Mouse (Mus musculus): Measurements from ENCODE around the gene Prdm11. TPM values are rescaled to one million over a fixed set of nuclear protein-coding genes. Genes with fewer than 3 reads are reported as not detected.

Gene Prdm11
- polyA plus RNA-seq, 1 experiment = 6.3 TPM

DNA sequence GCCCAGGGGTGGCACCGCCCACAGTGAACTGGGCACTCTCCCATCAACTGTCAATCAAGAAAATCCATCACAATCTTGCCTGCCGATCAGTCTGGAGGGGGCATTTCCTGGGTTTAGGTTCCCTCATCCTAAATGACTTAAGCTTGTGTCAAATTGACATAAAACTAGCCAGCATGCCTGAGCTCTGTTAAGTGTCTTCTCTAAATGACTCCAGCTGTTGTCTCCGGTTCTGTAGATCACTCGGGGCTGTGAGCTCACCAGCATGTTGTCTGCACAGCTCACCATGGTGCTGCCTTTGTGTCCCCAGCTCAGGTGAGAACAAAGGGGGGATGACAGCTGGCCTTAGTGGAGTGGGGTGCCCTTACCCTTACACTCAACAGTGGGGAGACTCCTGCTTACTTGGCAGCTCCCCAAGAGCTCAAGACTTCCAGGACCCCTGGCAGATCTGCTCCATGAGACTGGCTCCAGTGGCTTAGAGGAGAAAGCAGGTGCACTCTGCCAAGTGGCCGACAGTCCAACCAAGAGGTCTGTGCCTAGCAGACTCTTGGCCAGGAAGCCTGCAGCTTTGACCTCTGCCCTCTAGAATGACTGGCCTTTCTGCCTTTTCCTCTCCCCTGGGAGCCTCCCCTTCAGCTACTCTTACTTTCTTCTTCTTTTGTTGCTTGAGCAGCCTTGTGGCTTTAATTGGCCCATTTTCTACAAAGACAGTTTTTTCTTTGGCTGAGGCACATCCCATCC lies 35.1 kb upstream of the Prdm11 start:
- TF ChIP-seq CTCF (IDR thresholded peaks at IDR 0.05; ENCODE audit: borderline replicate concordance, insufficient read depth, low read length) (no peak), POLR2A (IDR thresholded peaks at IDR 0.05; ENCODE audit: low read depth, low read length) (no peak)
- no peak overlapping the region for H3K27ac ChIP-seq (ENCODE audit: insufficient read depth, low read length)
- no peaks in the 10 kb centered on the region for H3K4me1 ChIP-seq (ENCODE audit: control insufficient read depth, insufficient read depth, low read length)
- H3K4me3 ChIP-seq (ENCODE audit: insufficient read depth, low read length) = no peak overlapping the region

DNA sequence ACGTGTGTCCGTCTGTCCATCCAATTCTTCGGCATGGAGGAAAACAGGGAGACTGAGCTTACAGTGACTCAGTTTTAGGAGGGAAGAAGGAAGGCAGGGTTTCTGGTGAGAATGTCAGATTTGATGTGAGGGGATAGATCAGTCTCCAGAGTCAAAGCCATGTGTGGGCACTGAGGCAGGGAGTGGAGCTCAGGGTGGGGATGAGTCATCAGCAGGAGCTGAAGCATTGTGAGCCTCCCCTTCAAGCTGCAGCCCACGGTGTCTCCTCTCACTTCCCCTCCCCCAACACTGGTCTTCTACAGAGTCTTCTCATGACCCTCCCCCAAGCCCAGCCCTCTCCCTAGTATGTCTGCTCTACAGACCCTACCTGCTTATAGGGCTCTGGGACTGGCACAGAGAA lies 33.4 kb upstream of the Prdm11 start:
- no peak overlapping the region for H3K27ac ChIP-seq (ENCODE audit: insufficient read depth, low read length)
- no peak for TF ChIP-seq POLR2A (IDR thresholded peaks at IDR 0.05; ENCODE audit: low read depth, low read length)
- TF ChIP-seq CTCF (IDR thresholded peaks at IDR 0.05; ENCODE audit: borderline replicate concordance, insufficient read depth, low read length) = no peak
- H3K4me1 ChIP-seq (ENCODE audit: control insufficient read depth, insufficient read depth, low read length) = no peaks in the 10 kb centered on the region
- H3K4me3 ChIP-seq (ENCODE audit: insufficient read depth, low read length) = no peak overlapping the region

DNA sequence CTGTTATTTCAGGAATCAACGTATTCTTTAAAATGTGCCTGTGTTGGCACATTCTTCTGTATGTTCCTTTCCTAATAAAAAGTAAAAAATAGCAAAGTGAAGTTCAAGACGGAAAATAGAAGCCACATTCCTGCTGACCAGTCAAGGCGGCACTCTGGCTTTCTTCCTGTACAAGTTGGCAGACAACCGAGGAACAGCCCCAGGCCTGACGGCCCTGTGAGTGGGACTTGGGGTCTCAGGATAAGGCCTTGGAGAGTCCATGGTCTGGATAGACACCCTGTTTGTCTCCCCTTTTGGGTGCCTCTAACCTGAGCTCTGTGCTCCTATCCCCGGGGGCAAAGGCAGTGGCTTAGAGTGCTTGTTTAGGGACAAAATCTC lies 30.6 kb upstream of the Prdm11 start:
- H3K4me3 ChIP-seq (ENCODE audit: insufficient read depth, low read length) = no peak overlapping the region
- TF ChIP-seq CTCF (IDR thresholded peaks at IDR 0.05; ENCODE audit: borderline replicate concordance, insufficient read depth, low read length) (no peak), POLR2A (IDR thresholded peaks at IDR 0.05; ENCODE audit: low read depth, low read length) (no peak)
- H3K4me1 ChIP-seq (ENCODE audit: control insufficient read depth, insufficient read depth, low read length) = no peaks in the 10 kb centered on the region
- no peak overlapping the region for H3K27ac ChIP-seq (ENCODE audit: insufficient read depth, low read length)

DNA sequence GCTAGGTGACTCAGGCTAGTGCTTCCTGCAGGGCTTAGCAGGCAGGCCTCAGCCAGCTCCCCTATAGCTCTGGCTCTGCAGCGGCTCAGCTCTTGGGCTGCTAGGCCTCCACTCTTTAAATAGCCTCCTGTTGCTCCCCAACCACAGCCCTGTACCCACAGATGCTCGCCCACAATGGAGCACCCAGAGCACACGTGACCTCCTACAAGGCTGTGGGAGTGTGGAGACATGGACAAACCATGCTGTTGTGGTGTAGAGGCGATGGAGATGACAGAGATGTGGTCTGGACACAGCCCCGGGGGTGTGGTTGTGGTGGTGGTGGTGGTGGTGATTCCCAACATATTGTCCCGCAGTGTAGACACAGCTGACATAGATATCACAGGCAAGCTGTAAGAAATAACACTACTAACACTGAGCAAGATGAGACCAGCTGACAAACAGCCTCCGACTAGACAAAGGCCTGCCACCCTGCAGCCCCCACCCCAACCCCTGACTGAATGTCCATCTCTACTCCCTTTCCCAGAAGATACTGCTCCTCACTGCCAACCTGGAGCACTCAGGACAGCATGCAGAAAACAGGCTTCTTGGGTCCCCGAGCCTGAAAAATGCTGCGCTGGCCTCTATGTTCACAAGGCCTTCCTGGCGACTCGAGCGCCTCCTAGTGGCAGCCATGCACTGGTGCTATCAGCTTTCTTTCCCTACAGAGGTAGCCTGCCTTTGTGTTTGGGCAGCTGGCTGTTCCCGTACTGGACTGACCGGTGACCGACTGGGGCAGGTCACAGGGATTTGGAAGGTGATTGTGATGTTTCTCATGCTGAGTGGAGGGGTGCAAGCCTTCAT lies 30.0 kb upstream of the Prdm11 start:
- Histone ChIP-seq H3K4me3 (ENCODE audit: insufficient read depth, low read length) (no peak overlapping the region), H3K4me1 (ENCODE audit: control insufficient read depth, insufficient read depth, low read length) (no peaks in the 10 kb centered on the region), H3K27ac (ENCODE audit: insufficient read depth, low read length) (no peak overlapping the region)
- TF ChIP-seq POLR2A (IDR thresholded peaks at IDR 0.05; ENCODE audit: low read depth, low read length) = no peak
- TF ChIP-seq CTCF (IDR thresholded peaks at IDR 0.05; ENCODE audit: borderline replicate concordance, insufficient read depth, low read length) = peak; percentile 79

DNA sequence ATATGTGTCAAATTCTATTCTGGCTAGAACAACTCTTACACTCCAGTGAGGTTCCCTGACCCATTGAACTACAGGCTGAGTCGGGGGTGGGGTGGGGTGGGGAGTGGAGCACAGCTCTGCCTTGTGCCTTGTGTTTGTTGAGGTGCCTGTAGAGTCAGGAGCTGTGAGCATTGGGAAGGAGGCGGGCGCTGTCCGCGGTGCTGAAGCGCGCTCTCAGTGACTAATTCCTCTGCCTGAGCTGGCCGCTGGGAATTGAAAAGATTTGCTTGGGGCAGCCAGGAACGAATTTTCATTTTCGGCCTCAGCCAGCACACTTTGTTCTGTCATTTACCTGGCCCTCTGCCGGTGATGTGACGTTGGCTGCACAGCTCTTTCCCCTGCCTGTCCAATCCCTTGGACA lies 25.7 kb upstream of the Prdm11 start:
- Histone ChIP-seq H3K27ac (ENCODE audit: insufficient read depth, low read length) (no peak overlapping the region), H3K4me3 (ENCODE audit: insufficient read depth, low read length) (no peak overlapping the region), H3K4me1 (ENCODE audit: control insufficient read depth, insufficient read depth, low read length) (no peaks in the 10 kb centered on the region)
- no peak for TF ChIP-seq POLR2A (IDR thresholded peaks at IDR 0.05; ENCODE audit: low read depth, low read length)
- TF ChIP-seq CTCF (IDR thresholded peaks at IDR 0.05; ENCODE audit: borderline replicate concordance, insufficient read depth, low read length) = no peak

DNA sequence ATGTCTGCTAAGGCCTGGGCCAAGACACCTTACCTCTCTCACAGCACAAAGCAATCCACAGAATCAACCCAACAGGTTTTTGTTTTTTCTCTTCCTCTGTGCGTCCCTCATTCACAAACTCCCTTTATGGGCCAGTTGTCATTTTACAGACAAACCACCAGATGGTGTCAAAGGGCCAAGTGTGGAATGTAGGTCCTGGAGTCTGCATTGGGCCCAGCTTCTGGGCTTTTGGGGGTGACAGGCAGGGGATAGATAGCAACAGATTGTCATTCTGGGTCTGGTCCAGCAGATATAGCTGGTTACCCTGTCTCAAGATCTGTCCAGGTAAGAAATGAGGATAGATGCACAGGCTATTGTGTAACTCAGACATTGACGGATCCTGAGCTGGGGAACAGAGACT lies 23.0 kb upstream of the Prdm11 start:
- no peak for TF ChIP-seq POLR2A (IDR thresholded peaks at IDR 0.05; ENCODE audit: low read depth, low read length)
- peak; percentile 34; the same call in 1 of the 2 replicates for TF ChIP-seq CTCF (IDR thresholded peaks at IDR 0.05; ENCODE audit: borderline replicate concordance, insufficient read depth, low read length)
- Histone ChIP-seq H3K27ac (ENCODE audit: insufficient read depth, low read length) (no peak overlapping the region), H3K4me1 (ENCODE audit: control insufficient read depth, insufficient read depth, low read length) (no peaks in the 10 kb centered on the region), H3K4me3 (ENCODE audit: insufficient read depth, low read length) (no peak overlapping the region)

DNA sequence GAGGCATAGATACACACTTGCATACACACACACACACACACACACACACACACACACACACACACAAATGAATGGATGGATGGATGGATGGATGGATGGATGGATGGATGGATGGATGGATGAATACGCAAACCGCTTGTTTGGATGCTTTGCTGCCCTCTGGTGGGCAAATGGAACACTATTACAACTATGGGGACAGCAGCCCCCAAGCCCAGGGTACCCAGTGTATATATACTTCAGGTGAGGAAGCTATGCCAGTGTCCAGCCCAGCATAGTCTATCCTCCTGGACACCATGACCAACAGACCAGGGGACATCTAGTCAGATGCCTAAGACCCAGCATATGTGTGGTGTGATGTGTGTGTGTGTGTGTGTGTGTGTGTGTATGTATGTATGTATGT lies 17.4 kb upstream of the Prdm11 start:
- H3K4me3 ChIP-seq (ENCODE audit: insufficient read depth, low read length) = no peak overlapping the region
- no peak overlapping the region for H3K27ac ChIP-seq (ENCODE audit: insufficient read depth, low read length)
- TF ChIP-seq POLR2A (IDR thresholded peaks at IDR 0.05; ENCODE audit: low read depth, low read length) (no peak), CTCF (IDR thresholded peaks at IDR 0.05; ENCODE audit: borderline replicate concordance, insufficient read depth, low read length) (peak; percentile 29; the same call in 1 of the 2 replicates)
- no peaks in the 10 kb centered on the region for H3K4me1 ChIP-seq (ENCODE audit: control insufficient read depth, insufficient read depth, low read length)

DNA sequence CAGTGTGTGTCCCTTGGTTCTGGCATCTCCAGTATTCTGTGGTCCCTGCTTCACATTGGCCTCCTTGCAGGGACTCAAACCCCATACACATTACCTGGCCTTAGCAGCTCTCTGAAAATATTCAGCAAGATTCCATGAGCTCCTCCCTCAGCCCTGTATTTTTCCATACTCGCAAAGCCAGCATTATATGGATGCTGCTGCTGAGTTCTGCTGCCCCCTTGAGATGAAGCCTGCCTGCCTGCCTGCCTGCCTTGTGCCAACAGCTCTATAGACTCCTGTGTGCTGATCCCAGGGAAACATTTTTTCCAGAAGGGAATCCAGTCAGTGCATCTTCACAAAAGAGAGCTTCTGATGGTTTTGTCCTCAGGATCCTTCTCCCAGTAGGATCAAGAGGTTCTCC lies 5.9 kb upstream of the Prdm11 start:
- Histone ChIP-seq H3K4me3 (ENCODE audit: insufficient read depth, low read length) (no peak overlapping the region), H3K27ac (ENCODE audit: insufficient read depth, low read length) (no peak overlapping the region), H3K4me1 (ENCODE audit: control insufficient read depth, insufficient read depth, low read length) (no peaks in the 10 kb centered on the region)
- TF ChIP-seq POLR2A (IDR thresholded peaks at IDR 0.05; ENCODE audit: low read depth, low read length) (no peak), CTCF (IDR thresholded peaks at IDR 0.05; ENCODE audit: borderline replicate concordance, insufficient read depth, low read length) (peak; percentile 25; the same call in 1 of the 2 replicates)

DNA sequence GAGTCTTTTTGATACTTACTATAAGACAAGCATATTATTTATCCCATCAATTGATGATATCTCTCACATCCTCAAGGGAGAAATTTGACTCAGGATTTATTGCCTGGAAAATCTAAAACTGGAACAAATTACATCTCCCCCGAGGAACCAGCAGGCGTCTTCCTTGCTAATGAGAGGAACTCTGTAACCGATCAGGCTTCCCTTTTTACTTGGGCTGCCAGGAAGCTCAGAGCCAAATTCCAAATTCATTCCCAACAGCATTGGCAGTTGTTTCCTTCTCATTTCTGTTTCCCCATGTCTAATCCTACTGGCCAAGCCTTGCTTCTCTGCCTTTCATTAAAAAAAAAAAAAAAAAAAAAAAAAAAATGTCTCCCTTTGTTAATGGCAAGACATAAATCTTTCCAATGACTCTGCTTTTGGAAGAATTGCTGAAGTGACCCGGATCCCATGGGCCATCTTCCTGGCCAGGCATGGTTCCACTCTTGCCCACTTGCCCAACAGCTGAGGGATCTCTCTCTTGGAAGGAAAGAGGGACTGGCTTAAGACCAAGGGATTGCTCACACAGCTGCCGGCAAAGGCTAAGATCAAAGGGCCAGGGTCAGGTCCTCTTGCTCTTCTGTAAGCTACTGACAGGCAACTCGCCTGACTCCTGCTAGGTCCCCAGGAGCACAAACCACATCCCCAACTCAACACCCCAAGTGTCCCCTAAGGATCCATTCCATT lies 2.8 kb upstream of the Prdm11 start:
- Histone ChIP-seq H3K4me3 (ENCODE audit: insufficient read depth, low read length) (no peak overlapping the region), H3K4me1 (ENCODE audit: control insufficient read depth, insufficient read depth, low read length) (no peaks in the 10 kb centered on the region), H3K27ac (ENCODE audit: insufficient read depth, low read length) (no peak overlapping the region)
- TF ChIP-seq POLR2A (IDR thresholded peaks at IDR 0.05; ENCODE audit: low read depth, low read length) (no peak), CTCF (IDR thresholded peaks at IDR 0.05; ENCODE audit: borderline replicate concordance, insufficient read depth, low read length) (no peak)
